Mouse (Mus musculus) heart, embryonic 13.5 days (tissue): ENCODE data around the gene Dvl2. TPM values are rescaled to one million over a fixed set of nuclear protein-coding genes. Genes with fewer than 3 reads are reported as not detected.

Experiments used
- ATAC-seq: fragments of 200-750 bp; cut with Nextera tagmentation; 2 replicates; pipeline ENCODE4 v1.8.0; 2017; ENCODE audit warnings: moderate TSS enrichment; ENCODE audit not compliant: insufficient number of reproducible peaks, low FRiP score, low TSS enrichment; ENCODE audit errors: extremely low read depth
- H3K27ac ChIP-seq: fragments of 300-500 bp; sonication (generic); replicated peaks from 2 replicates; pipeline ENCODE4 v1.5.1; 2015; ENCODE audit warnings: moderate library complexity, mild to moderate bottlenecking, inconsistent platforms
- H3K27me3 ChIP-seq: fragments of 300-500 bp; sonication (generic); replicated peaks from 2 replicates; pipeline ENCODE4 v1.6.1; 2015; ENCODE audit warnings: mild to moderate bottlenecking, inconsistent platforms
- H3K36me3 ChIP-seq: fragments of 300-500 bp; sonication (generic); 2 replicates; pipeline ENCODE4 v1.6.1; 2015; ENCODE audit warnings: mild to moderate bottlenecking, inconsistent platforms
- H3K4me1 ChIP-seq: fragments of 300-500 bp; sonication (generic); 2 replicates; pipeline ENCODE4 v1.6.1; 2015; ENCODE audit warnings: inconsistent platforms
- H3K4me2 ChIP-seq: fragments of 300-500 bp; sonication (generic); 2 replicates; pipeline ENCODE4 v1.6.1; 2015; ENCODE audit warnings: inconsistent platforms, mild to moderate bottlenecking, moderate library complexity
- H3K4me3 ChIP-seq: fragments of 300-500 bp; sonication (generic); 2 replicates; pipeline ENCODE4 v1.5.1; 2015; ENCODE audit warnings: moderate library complexity, mild to moderate bottlenecking, inconsistent platforms
- H3K9ac ChIP-seq: fragments of 300-500 bp; sonication (generic); 2 replicates; pipeline ENCODE4 v1.6.1; 2015; ENCODE audit warnings: inconsistent platforms, mild to moderate bottlenecking, moderate library complexity
- H3K9me3 ChIP-seq: fragments of 300-500 bp; sonication (generic); 2 replicates; pipeline ENCODE4 v1.6.1; 2016; ENCODE audit warnings: inconsistent platforms
- WGBS: fragments of 180-500 bp; shearing (Covaris S2); methylation state at CpG from one replicate; pipeline ENCODE4 v1.1.7; 2015; ENCODE audit warnings: mixed read lengths; 5-methylcytosine and 5-hydroxymethylcytosine counted together
- polyA plus RNA-seq: library from polyadenylated mRNA; unstranded; fragments of >200 nt; fragmentation: Nextera tagmentation; extraction: Ambion mirVana; gene quantifications from 2 replicates; pipeline ENCODE4 v1.2.1, GENCODE M21; 2015

The Dvl2 gene
- polyA plus RNA-seq, 1 experiment from 2014 or later: 20.7 TPM

DNA sequence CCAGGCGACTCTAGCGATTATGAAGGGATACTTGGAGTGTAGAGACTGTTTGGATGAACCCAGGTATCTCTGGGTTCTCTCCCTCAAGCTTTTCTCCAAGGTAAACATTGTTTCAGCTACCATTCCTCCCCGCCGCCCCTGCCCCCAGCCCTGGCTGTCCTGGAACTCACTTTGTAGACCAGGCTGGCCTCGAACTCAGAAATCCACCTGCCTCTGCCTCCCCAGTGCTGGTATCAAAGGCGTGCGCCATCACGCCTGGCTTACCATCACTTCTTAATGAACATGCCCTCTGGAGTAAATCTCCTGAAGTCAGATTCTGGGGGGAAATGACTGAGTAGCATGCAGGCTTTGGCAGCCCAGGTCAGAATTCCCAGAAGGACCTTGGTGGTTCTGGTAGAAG, 18.2 kb upstream of the Dvl2 start, which contains the start of gene Elp5:
Elp5 (minus strand) TSS at position 293 of the 400 bp plus-strand sequence.
- Histone ChIP-seq H3K36me3 (peaks cover 54% of the 10 kb centered on the region), H3K4me1 (peaks cover 35% of the 10 kb centered on the region), H3K27ac (peak within 1 kb of the TSS; percentile 99), H3K9ac (peak within 1 kb of the TSS; percentile 100), H3K9me3 (no peaks in the 10 kb centered on the region), H3K4me3 (peak within 1 kb of the TSS; percentile 100), H3K4me2 (peak within 1 kb of the TSS; percentile 87), H3K27me3 (no peaks in the 10 kb centered on the region)
- WGBS: 47% methylated on average over 8 of the region's 8 CpGs
- ATAC-seq: no peak

GRCm38 (mm10) chr11:69982877-69983276, 17.5 kb upstream of the Dvl2 start:
- no peak for ATAC-seq
- Histone ChIP-seq H3K36me3 (peaks cover 54% of the 10 kb centered on the region), H3K4me2 (peak overlapping the region; percentile 87), H3K27me3 (no peaks in the 10 kb centered on the region), H3K4me3 (peak overlapping the region; percentile 100), H3K4me1 (peaks cover 35% of the 10 kb centered on the region), H3K27ac (peak overlapping the region; percentile 99), H3K9me3 (no peaks in the 10 kb centered on the region), H3K9ac (peak overlapping the region; percentile 100)
- WGBS: 17% methylated on average over 5 of the region's 5 CpGs

DNA sequence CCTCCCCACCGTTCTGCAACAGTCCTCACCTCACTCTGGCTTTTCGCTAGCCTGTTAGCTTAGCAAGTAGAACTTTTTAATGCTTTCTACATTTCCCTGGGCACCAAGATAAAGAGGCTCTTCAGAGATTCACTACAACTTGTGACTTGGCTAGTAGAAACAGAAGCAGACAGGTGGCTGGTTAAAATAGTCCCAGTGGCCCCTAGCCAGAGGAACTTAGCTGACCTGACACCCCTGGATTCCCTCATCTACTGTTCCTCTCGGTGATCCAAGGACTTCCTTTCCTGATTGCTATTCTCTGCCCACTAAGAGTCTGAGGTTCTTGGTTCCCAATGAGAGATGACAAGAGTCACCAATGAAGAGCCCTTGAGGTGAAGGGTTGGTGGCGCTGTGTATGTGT, 17.0 kb upstream of the Dvl2 start:
- Histone ChIP-seq H3K4me1 (peaks cover 35% of the 10 kb centered on the region), H3K36me3 (peaks cover 54% of the 10 kb centered on the region)
- 75% methylated on average over 4 of the region's 4 CpGs for WGBS

DNA sequence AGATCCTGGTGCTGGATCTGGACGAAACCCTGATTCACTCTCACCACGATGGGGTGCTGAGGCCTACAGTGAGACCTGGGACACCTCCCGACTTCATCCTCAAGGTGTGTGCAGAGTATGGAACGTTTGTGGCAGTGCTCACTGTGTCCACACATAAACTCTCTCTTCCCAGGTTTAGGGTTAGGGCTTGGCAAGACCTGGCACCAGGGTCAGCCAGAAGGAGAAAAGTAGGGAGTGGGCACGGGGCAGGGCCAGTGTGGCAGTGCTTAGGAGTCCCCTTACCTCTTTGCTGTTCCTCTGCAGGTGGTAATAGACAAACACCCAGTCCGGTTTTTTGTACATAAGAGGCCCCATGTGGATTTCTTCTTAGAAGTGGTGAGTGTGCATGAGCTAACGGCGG, 16.0 kb upstream of the Dvl2 start:
- peaks cover 60% of the 10 kb centered on the region for H3K36me3 ChIP-seq
- no peaks in the 10 kb centered on the region for H3K9me3 ChIP-seq
- no peak overlapping the region for H3K4me2 ChIP-seq
- no peak overlapping the region for H3K4me3 ChIP-seq
- no peak overlapping the region for H3K27ac ChIP-seq
- peaks cover 27% of the 10 kb centered on the region for H3K4me1 ChIP-seq
- no peaks in the 10 kb centered on the region for H3K27me3 ChIP-seq
- H3K9ac ChIP-seq: no peak overlapping the region
- 85% methylated on average over 8 of the region's 8 CpGs for WGBS
- ATAC-seq: no peak

More for the DNA sequence above, 17.0 kb upstream of the Dvl2 start:
- no peaks in the 10 kb centered on the region for H3K9me3 ChIP-seq
- peak overlapping the region; percentile 99 for H3K27ac ChIP-seq
- no peaks in the 10 kb centered on the region for H3K27me3 ChIP-seq
- H3K4me2 ChIP-seq: peak overlapping the region; percentile 87
- peak overlapping the region; percentile 100 for H3K9ac ChIP-seq
- no peak for ATAC-seq
- peak overlapping the region; percentile 100 for H3K4me3 ChIP-seq

DNA sequence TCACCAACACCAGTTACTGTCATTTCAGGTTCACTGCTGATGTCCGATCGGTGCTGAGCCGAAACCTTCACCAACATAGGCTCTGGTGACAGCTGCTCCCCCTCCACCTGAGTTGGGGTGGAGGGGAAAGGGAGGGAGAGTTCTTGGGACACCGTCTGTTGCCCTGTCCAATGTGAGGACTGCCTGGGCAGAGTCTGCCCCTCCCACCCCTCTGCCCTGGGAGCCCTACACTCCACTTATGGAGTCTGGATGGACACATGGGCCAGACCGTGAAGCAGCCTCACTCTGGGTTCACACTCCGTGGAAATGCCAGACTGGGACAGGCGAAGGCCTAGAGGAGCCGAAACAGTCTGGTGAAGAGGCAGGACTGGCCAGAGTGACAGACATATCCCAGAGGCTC, 10.4 kb upstream of the Dvl2 start:
- peaks cover 80% of the 10 kb centered on the region for H3K36me3 ChIP-seq
- peaks cover 27% of the 10 kb centered on the region for H3K4me1 ChIP-seq
- WGBS: 77% methylated on average over 8 of the region's 8 CpGs
- H3K27me3 ChIP-seq: no peaks in the 10 kb centered on the region
- H3K4me2 ChIP-seq: no peak overlapping the region; the same call in 1 of the 2 replicates
- peak overlapping the region; percentile 82; the same call in 1 of the 2 replicates for H3K4me3 ChIP-seq
- no peaks in the 10 kb centered on the region for H3K9me3 ChIP-seq
- no peak for ATAC-seq
- H3K9ac ChIP-seq: peak overlapping the region; percentile 96; the same call in 1 of the 2 replicates
- H3K27ac ChIP-seq: peak overlapping the region; percentile 98

- peaks cover 27% of the 10 kb centered on the region for H3K4me1 ChIP-seq
- peak; percentile 58; the same call in 1 of the 2 replicates for ATAC-seq
- under 1% methylated on average over 40 of the region's 40 CpGs for WGBS
- H3K4me3 ChIP-seq: peak within 1 kb of the TSS; percentile 82
- H3K27ac ChIP-seq: peak within 1 kb of the TSS; percentile 98
- H3K36me3 ChIP-seq: peaks cover 69% of the 10 kb centered on the region
- no peaks in the 10 kb centered on the region for H3K27me3 ChIP-seq
- H3K9me3 ChIP-seq: no peaks in the 10 kb centered on the region
- H3K4me2 ChIP-seq: peak within 1 kb of the TSS; percentile 86
- H3K9ac ChIP-seq: peak within 1 kb of the TSS; percentile 96
Measured at GRCm38 (mm10) chr11:69990850-69991691, 9.3 kb upstream of the Dvl2 start, which contains the start of gene Gabarap. Gabarap (plus strand) TSS chr11:69991143.

GRCm38 (mm10) chr11:69991711-69992110, 8.7 kb upstream of the Dvl2 start:
- peak overlapping the region; percentile 96 for H3K9ac ChIP-seq

DNA sequence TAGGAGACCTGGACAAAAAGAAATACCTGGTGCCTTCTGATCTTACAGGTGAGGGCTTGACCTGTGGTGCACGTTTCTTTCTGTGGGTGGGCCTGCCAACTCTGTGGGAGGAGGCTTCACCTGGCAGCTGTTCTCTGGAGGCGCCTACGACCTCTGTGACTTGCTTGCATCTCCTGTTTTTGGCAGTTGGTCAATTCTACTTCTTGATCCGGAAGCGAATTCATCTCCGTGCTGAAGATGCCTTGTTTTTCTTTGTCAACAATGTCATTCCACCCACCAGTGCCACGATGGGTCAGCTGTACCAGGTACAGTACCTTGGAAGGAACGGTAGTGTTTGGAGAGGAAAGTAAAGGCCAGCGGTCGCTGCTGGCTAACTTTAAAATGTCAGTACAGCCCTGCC, 8.0 kb upstream of the Dvl2 start:
- H3K27me3 ChIP-seq: no peaks in the 10 kb centered on the region
- 76% methylated on average over 10 of the region's 10 CpGs for WGBS
- H3K4me3 ChIP-seq: peak overlapping the region; percentile 82
- H3K36me3 ChIP-seq: peaks cover 56% of the 10 kb centered on the region
- no peak for ATAC-seq
- peak overlapping the region; percentile 86 for H3K4me2 ChIP-seq
- no peaks in the 10 kb centered on the region for H3K9me3 ChIP-seq
- H3K27ac ChIP-seq: no peak overlapping the region
- peaks cover 29% of the 10 kb centered on the region for H3K4me1 ChIP-seq
- peak overlapping the region; percentile 96 for H3K9ac ChIP-seq

More at GRCm38 (mm10) chr11:69991711-69992110, 8.7 kb upstream of the Dvl2 start:
- 0 out of 2 replicates have a peak, but pooled peaks have one; percentile 0 for ATAC-seq
- 0% methylated on average over 15 of the region's 15 CpGs for WGBS
- Histone ChIP-seq H3K27me3 (no peaks in the 10 kb centered on the region), H3K4me3 (peak overlapping the region; percentile 82), H3K9me3 (no peaks in the 10 kb centered on the region), H3K36me3 (peaks cover 63% of the 10 kb centered on the region), H3K4me1 (peaks cover 27% of the 10 kb centered on the region), H3K27ac (peak overlapping the region; percentile 98), H3K4me2 (peak overlapping the region; percentile 86)

DNA sequence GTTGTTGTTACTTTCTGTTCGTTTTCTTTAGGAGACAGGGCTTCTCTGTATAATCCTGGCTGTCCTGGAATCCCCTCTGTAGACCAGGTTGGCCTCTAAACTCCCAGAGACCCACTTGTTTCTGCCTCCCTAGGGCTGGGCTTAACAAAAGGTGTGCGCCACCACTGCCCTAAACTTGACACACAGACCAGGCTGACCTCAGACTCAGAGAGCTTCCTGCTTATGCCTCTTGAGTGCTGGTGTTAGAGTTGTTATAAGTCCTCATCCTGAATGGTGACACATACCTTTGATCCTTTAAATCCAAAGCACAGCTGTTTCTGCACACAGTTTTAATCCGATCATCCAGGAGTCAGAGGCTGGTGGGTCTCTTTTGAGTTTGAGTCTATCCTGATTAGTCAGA, 7.5 kb upstream of the Dvl2 start:
- peaks cover 55% of the 10 kb centered on the region for H3K36me3 ChIP-seq
- H3K4me1 ChIP-seq: peaks cover 35% of the 10 kb centered on the region
- H3K9me3 ChIP-seq: no peaks in the 10 kb centered on the region
- ATAC-seq: no peak
- H3K27me3 ChIP-seq: no peaks in the 10 kb centered on the region
- H3K4me3 ChIP-seq: peak overlapping the region; percentile 82
- H3K9ac ChIP-seq: peak overlapping the region; percentile 96
- WGBS: 84% methylated on average over 3 of the region's 3 CpGs
- H3K27ac ChIP-seq: no peak overlapping the region
- peak overlapping the region; percentile 86 for H3K4me2 ChIP-seq

- H3K4me1 ChIP-seq: peaks cover 45% of the 10 kb centered on the region
- H3K4me2 ChIP-seq: peak overlapping the region; percentile 70
- peak overlapping the region; percentile 99 for H3K4me3 ChIP-seq
- H3K36me3 ChIP-seq: peaks cover 55% of the 10 kb centered on the region
- ATAC-seq: no peak
- peak overlapping the region; percentile 100; the same call in 1 of the 2 replicates for H3K9ac ChIP-seq
- no peaks in the 10 kb centered on the region for H3K9me3 ChIP-seq
- no peaks in the 10 kb centered on the region for H3K27me3 ChIP-seq
- H3K27ac ChIP-seq: no peak overlapping the region
- WGBS: 82% methylated on average over 11 of the region's 11 CpGs
Measured at GRCm38 (mm10) chr11:69994401-69995090, 5.8 kb upstream of the Dvl2 start.

DNA sequence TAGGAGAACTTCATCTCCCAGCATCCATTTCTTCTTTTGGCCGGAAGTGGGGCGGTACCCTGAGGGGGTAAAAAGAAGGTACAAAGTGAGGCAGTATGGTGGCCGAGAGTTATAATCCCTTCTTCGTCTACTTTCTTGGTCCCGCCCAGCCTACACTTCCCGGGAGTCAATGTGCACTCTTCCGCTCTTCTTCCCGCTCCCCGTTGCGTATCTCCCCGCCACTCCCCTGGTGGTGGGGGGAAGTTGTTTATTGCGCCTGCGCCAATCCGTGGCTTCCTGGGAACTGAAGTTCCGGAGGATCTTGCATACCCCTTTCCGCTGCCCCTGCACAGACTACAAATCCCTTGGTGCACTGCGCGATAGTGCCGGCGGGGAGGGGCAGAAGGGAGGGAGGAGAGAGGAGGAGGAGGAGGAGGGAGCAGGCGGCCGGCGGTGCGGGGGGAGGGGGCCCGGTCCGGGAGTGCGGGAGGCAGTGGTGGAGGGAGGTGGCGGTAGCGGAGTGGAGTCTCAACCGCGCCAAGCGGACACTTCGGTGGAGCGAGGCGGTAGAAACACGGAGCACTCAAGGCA, 4.9 kb upstream of the Dvl2 start, which contains the start of gene Phf23:
Phf23 (plus strand) TSS at position 387 of the 570 bp plus-strand sequence.
- Histone ChIP-seq H3K4me1 (peaks cover 44% of the 10 kb centered on the region), H3K27ac (peak within 1 kb of the TSS; percentile 99), H3K27me3 (no peaks in the 10 kb centered on the region), H3K9ac (peak within 1 kb of the TSS; percentile 100), H3K4me2 (peak within 1 kb of the TSS; percentile 70), H3K36me3 (peaks cover 53% of the 10 kb centered on the region), H3K9me3 (no peaks in the 10 kb centered on the region), H3K4me3 (peak within 1 kb of the TSS; percentile 99)
- under 1% methylated on average over 35 of the region's 36 CpGs for WGBS
- peak; percentile 65 for ATAC-seq
